Mouse (Mus musculus) spleen, embryonic (tissue): ENCODE results near the gene Aox3.

Experiments used
- CTCF ChIA-PET: fragments of 350-600 bp; sonication (Branson Sonifier 250); formaldehyde crosslinking; loops from one replicate; lab custom pipeline; 2022; lab: Charles Lee

Aox3 gene

DNA sequence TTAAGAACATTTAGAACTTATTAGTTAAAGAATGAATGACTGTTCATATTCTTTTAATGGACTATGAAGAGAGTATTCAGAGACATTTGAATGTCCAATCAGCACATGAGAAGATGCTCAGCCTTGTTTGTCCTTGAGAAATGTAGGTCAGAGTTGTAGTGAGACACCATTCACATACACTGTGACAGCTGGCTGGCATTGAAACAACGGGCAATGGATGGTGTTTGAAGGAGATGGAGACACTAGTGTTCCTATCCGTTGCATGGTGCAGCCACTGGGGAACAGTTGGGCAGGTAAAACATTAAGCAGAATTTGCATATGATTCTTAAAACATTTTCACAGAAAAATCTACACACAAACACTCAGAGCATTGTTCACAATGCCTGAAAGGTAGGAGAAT is 5.9 kb upstream of the Aox3 start:
- CTCF ChIA-PET = no interaction called here

DNA sequence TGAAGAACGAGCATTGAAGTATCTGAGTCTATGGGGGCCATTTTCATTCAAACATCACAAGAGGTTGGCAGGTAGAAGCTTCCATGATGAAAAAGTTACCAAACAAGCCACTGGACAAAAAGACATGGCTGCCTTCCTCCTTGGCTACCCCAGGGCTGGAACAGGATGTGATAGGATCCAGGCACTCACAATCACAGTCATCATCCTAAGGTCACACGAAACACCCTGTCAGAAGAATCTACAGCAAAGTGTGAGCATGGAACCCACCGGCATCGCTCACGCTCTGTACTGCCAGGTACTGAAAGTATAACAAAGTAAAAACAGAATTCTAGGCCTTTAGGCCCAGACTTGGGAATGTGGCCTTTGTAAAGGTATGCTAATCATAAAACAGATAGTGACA is 2.7 kb upstream of the Aox3 start:
- CTCF ChIA-PET = no interaction called here

DNA sequence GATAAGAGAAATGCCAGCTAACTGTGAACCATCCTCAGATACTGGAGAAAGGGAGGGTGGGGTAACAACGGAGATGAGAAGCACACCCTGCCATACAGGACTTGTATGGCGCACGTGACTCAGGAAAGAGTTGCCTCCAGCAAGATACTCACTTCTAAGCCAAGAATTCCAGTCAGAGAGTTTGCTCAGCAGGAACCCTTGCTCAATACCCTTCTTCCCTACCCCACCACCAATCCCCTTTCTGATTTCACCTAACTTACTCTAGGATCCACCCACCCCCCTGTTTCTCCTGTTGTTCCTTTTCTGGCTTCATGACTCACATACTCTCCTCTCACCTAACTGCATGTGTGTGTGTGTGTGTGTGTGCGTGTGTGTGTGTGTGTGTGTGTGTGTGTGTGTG is 1.6 kb upstream of the Aox3 start:
- CTCF ChIA-PET = interaction anchor here (0.6 kb wide), 1 partner anchor 203 kb away, joined by 6 read pairs; no protein-coding TSS in a partner anchor

DNA sequence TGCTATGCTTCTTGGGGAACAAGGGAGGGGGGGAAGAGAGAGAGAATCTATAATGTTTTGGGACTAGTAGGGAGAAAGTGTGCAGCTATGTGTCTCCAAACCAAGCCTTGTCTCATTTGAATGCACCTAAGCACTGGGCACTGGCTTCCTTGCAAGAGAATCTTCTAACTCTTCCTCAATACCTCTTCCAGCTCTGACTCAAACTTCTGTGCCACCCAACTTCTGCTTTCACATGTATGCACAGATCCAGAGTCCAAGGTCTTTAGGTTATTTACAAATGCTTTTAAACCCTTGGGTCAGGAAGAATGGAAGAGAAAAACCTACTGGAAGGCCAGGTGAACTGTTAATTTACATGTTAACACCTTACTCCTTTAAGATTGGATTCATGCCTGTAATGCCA is 511 bp downstream of the Aox3 start:
- CTCF ChIA-PET = no interaction called here

DNA sequence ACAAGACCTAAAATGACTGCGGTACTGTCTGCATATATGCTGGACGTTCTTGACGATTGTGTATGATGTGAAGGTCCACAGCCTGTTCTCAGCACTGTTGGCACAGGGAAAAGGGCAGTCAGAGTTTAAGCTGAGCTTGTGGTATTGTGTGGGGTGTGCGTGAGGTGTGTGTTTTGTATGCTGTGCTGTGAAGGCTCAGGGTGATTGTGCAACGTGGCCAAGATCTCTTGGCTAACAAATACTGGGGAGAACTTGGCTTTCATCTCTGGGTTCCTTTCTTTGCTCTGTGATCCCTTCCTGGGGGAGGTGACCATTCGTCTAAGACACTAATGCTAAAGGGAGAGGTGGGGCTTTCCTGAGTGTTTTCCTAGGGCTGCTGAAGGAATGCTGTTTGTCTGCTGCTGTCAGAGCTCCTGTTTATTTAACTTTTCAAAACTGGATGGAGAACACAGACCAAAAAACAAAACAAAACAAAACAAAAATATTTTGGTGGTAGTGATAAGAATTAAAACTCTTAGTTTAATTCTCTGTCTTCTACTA is 1.2 kb downstream of the Aox3 start:
- CTCF ChIA-PET = no interaction called here

DNA sequence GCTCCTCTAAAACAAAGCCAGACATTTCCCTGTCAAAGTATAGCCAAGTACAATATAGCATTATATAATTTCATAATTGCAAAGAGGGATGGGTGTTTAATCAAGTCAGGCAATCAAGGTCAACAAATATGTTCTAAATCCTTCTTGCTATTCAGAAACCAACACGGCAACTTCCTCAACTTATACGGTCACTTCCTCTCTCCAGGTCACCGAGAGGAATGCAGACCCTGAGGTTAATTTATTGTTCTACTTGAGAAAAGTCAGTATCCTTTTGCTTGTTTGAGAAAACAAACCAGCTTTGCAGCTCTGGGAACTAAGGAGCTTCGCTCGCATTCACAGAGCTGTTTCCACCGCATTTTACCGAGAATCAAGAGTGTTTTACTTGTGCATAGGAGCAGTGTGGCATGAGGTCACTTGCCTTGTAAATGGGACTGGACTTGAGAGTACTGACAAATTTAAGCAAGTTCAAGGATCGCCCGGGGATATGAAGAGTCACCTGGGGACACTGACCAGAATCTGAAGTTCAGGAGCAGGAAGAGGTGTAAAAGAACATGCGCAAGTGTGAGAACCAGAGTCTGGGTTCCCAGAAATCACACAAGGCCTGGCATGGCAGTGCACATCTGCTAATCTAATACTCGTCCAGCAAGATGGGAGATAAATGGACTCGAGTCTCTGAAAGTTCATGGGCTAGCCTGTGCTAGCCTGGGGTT is 1.9 kb downstream of the Aox3 start:
- CTCF ChIA-PET = no interaction called here

DNA sequence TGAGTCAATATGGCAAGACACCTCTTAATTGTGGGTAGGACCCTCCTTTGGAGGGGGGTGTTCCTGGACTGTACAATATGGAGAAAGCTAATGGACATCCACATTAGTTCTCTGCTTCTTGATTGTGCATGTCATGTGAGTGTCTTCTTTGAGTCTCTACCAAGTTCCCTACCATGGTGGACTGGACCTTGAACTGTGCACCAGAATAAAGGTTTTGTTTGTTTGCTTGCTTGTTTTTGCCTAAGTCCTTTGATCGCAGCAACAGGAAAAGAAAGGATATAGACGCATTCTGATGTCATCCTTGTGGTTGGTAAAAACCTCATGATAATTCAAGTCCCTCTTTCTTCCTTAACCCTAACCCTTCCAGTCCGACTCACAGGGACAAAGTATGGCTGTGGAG is 5.3 kb downstream of the Aox3 start:
- CTCF ChIA-PET = no interaction called here

DNA sequence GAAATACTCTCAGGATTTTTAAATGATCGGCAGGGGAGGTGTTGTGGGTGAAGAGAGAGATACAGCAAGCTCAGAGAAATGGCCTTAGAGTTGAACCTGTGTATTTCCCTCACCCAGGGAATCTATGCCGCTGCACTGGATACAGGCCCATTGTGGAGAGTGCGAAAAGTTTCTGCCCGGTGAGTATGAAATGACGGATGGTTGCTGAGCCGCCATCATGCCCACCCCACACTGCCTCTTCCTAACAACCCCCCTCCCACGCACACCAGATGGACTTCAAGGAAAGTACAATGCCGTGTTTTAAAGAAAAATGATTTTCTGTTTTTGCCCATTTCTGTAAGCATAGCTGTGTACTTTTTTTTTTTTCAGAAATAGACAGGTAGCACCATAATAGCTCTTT is 12.0 kb downstream of the Aox3 start:
- CTCF ChIA-PET = no interaction called here

DNA sequence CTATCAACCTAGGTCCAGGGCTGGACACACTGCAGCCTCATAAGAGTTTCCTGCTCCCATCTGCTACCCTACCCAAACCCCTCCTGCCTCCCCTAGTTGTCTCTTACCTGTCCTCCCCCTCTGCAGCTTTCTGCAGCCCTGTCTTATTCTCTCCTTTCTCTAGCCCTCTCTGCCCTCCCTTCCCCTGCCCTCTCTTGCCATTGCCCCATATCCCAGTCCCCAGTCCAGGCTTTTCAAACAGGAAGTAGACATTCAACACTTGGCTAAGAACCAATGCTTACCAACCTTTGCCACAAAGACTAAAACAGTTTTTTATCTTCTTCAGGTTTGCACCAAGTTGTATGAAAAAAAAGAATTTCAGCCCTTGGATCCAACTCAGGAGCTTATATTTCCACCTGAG is 25.0 kb downstream of the Aox3 start:
- CTCF ChIA-PET = no interaction called here

DNA sequence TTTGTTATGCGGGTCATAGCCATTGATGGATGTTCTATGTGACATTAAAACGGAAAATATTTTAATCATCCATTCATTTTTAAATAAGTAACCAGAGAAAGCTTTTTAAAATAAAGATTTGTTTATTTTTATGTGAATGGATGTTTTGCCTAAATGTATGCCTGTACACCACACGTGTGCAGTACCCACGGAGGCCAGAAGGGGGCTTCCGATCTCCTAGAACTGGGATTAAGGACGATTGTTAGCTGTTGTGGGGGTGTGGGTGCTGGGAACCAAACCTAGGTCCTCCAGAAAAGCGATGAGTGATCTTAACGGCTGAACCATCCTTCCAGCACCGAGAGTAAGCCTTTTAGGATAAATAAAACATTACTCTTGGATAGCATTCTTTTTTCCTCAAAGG is 26.1 kb downstream of the Aox3 start:
- CTCF ChIA-PET = no interaction called here

DNA sequence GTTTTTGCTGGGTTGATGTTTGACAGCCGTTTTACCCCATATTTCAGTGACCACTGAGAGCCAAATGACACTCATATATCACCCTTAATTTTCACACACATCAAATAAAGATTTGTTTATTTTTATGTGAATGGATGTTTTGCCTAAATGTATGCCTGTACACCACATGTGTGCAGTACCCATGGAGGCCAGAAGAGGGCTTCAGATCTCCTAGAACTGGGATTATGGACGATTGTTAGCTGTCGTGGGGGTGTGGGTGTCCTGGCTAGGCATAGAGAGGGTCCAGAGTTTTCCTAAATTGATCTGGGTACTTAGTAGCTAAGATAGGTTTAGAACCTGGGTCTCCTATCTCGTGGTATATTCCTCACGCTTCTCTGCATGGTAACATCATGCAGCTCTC is 27.7 kb downstream of the Aox3 start:
- CTCF ChIA-PET = no interaction called here

DNA sequence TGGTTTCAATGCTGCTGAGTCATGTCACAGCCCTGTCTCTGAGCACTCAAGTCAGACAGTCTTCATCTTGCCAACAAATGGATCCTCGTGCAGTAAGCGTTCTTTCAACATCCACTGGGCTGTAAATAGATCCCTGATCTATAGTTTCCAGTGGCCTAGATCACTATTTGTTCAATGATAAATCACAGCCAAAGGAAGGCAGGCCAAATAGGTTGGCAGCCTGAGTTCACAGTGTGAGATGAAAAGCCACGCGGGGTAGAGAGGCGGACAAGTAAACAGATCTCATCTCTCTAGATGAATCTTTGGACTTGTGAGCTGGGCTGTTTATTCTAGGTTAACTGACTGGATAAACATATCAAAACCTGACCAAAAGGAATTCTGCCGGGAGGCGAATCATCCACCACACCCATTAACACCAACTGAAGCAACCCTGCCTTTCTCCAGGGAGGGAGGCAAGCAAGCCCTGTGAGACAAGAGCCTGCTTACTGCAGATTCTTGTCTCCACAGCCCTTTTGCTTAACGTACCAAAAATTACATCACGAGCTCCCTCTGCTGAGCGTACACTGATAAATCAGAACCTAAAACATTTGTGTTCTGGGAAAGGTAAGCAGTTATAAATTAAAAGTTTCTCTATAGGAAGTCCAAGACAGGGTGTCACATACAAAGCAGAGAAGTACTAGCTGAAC is 31.6 kb downstream of the Aox3 start:
- CTCF ChIA-PET = no interaction called here

DNA sequence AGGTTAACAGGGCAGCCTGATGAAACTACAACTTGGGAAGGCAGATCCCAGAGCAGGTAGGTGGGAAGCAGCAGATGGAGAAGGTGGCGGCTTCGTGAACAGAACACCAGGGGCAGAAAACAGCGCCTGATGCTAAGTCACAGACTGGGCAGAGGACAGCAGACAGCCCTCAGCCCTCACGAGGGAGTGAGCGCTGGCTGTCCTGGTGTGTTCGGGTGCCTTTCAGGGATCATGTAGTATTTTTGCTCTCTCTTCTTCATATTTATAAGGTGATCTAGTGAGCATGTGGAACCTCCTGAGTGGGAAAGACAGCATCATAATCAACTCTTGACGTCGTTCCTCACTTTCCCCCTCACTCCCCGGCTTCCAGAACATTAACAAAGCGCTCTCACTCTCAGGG is 33.1 kb downstream of the Aox3 start:
- CTCF ChIA-PET = no interaction called here

DNA sequence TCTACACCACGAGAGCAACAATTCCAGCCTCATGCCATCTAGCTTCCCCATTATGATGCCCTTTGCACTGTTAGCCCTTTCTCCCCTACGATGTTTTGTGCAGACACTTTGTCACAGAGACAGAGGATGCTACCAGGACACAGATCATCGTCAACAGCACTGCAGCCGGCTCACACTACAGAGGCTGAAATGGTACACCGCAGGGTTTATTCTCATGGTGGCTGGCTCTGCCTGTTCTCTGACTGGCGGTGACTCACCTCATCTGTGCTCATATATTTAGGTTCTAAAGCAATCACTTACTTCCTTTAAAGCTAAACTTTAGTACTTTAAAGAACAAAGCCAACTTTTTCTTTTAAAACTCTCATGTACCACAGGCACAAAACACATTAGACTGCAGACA is 34.8 kb downstream of the Aox3 start:
- CTCF ChIA-PET = no interaction called here

DNA sequence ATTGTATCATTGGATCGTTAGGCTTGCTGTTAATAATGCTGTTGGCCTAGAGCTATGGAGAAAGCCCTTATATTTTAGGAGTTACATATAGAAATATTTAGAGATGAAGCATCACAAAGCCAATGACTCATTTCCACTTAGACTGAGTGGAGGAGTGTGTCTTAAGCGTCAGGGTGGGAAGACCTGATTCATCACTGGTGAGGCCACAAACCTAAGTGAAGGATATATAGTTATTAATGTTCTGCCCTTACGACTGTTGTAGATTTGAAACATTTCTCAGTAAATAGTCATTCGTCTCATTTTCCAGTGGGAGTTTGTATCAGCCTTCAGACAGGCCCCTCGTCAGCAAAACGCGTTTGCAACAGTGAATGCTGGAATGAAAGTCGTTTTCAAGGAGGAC is 39.3 kb downstream of the Aox3 start:
- CTCF ChIA-PET = no interaction called here

DNA sequence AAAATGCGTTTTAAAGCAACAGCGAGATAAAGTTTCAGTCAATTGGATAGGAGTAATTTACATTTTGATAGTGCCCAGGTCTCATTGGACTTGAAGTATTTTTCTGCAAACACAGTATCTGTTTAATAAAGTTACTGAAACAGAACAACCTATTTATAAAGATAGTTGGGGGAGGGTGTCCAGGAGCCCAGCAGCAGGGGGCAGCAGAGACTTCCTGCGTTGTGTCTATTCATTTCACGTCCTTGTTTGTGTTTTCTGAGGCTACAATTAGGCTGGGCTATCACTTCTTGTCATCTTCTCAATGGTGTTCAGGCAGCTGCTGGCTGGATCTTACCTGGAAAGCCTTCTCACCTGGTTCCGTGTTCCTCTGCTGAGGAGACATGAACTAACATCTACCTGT is 43.8 kb downstream of the Aox3 start:
- CTCF ChIA-PET = no interaction called here

DNA sequence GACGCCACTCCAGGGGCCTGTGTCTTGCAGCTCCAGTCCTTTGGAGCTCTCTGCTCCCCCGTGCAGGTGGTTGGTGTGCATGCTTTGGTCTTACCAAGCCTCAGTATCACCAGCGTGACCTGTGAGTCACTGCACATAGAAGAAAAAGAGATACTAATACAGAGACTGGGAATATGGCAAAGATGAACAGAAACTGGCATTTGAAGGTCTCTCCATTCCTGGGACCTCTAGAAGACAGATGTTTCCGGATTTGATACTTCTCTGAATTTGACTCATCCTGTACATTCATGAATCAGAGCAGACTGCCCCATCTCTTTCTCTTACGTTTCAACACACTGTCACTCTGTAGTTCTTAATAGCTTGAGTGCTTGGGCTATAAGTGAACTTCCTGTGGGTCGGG is 57.0 kb downstream of the Aox3 start:
- CTCF ChIA-PET = no interaction called here

DNA sequence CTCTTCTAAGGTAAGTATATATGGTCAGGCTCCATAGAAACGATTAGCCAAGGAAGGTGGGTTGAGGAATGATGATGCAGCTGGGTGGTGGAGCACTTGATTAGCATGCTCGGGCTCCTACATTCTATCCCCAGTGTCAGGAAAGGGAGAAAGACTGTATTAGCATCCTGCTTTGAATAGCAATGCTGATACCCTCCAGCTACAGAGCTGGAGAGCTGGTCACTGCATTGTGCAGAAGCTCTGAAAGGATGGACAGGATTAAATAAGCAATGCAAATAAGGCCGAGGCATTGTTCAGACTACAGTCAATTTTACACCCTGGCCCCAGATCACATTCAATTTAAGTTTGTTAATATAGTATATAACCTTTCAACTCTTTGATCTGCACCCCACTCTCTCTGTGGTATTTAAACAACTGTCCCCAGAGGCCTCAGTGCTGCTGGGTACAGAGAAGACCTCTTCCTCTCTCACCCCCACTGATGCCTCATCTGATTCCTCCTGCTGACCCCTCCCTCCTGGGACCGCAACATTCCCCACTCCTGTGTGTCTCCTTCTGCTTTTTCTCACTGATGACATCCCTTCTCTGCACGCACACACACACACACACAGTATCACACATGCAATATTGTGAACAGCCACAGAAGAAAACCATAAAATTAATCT is 75.7 kb downstream of the Aox3 start:
- CTCF ChIA-PET = no interaction called here

DNA sequence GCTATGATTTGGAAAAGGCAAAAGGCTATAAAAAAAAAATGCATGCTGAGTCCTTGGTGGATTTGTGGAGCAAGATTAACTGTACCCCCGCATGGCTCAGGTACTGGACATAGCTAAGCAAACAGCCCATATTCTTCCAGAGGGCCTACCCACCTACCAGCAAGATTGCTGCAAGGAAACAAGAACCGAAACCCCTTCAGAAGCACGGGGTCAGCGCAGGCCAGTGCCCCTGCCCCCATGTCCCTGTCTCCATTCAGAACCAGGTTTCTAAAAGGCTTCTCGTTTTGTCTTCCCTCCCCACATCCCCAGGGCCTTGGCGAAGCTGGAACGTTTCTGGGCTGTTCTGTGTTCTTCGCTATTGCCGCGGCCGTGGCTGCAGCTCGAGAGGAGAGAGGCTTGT is 81.4 kb downstream of the Aox3 start:
- CTCF ChIA-PET = no interaction called here

DNA sequence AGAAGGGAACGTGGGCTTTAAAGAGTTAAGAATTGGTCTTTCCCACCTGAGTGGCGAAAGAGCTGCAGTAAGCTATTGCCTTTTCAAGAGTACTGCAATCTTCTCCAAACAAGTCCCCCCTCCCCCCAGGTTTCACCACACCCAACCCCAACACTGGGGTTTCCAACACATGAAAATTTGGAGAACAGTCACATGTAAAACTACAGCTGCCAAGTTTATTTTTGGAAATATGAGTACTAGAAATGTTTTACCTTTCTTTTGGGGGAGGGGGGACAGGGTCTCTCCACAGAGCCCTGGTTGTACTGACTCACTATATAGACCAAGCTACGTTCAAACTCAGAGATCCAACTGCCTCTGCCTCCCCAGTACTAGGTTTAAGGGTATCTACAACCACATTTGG is 82.1 kb downstream of the Aox3 start:
- CTCF ChIA-PET = no interaction called here

DNA sequence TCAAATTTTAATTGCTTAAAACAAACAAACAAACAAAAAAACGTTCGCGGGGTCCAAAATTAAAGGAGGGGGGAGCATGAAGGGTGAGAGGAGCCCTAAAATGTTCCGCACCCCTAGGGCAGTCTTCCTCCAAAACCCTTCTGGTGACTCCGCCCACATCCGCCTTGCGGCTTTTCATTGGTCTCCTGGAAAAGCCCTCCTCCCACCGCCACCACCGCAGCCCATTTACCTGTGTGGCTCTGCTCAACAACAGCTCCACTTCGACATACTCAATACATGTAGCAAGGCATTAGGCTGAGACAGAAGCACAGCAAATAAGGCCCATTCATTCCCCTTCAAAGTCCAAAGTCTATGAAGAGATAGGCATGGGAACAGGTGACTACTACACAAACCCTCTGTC is 82.6 kb downstream of the Aox3 start:
- CTCF ChIA-PET = no interaction called here

DNA sequence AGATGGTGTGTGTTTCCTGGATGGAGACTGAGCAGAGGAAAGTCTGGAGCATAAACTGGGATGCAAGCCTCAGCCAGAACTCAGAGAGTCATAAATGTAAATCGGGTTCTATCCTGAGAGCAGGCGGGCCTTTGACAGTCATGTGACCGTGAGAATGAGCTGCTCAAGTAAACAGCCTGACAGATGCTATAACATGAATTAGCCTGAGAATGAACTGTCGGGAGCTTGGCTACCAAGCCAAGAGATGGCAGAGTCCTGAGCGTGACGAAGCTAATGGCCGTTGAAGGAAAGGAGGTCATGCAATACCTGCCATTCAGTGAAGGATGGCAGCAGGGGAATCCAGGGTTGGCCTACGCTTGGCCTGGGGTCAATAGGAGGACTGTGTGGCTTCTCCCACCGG is 84.1 kb downstream of the Aox3 start:
- CTCF ChIA-PET = no interaction called here

DNA sequence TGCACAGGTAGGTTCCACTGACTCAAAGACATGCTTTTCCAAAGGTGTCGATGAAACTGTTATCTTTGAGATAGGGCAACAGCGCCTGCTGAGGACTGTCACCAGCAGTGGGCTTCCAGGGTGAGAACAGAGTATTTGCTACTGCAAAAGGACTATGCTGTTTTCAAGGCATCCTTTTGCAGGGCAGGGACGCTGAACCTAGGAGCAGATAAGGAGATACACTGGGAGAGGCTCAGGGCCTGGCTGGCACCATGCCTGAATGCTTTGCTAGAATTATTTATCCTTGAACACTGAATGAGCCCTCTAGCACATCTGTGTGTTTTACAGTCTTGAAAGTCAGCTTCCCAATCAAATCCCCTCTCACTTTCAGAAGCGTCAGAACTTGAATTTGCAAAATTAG is 85.5 kb downstream of the Aox3 start:
- CTCF ChIA-PET = no interaction called here
